Mouse (Mus musculus) T-cell, adult 2 months (primary cell): ENCODE measurements around the gene Creb3l1.

Experiments
- DNase-seq: peaks from one replicate; pipeline ENCODE4 v3.0.0; 2022; ENCODE audit warnings: low spot score

Gene Creb3l1

GRCm38 (mm10) chr2:91944170-91944950, 79.9 kb downstream of the Creb3l1 start:
- peak; percentile 83 for DNase-seq

- DNase-seq: no peak
These were observed 81.9 kb downstream of the Creb3l1 start for GRCm38 (mm10) chr2:91942356-91942755.

- DNase-seq: no peak
These were observed 84.9 kb downstream of the Creb3l1 start for GRCm38 (mm10) chr2:91939303-91939935.

GRCm38 (mm10) chr2:91936154-91936553, 88.1 kb downstream of the Creb3l1 start:
- DNase-seq: no peak

GRCm38 (mm10) chr2:91934826-91935525, 89.3 kb downstream of the Creb3l1 start:
- no peak for DNase-seq

GRCm38 (mm10) chr2:91934016-91934415, 90.3 kb downstream of the Creb3l1 start:
- DNase-seq: no peak

- no peak for DNase-seq
These were observed 90.8 kb downstream of the Creb3l1 start for GRCm38 (mm10) chr2:91933471-91933870.

- DNase-seq: no peak
These were observed 91.5 kb downstream of the Creb3l1 start for GRCm38 (mm10) chr2:91932737-91933350.
